Mouse (Mus musculus) T-helper 17 cell (primary cell): Measurements from ENCODE around the gene B4galt3.

Experiments
- in situ Hi-C, 2 experiments: fragments of 300-600 bp; cut with MboI, MseI; formaldehyde crosslinking; loops; 1 replicate in 1 of 2; 2 replicates in 1 of 2; pipeline ENCODE4 v1.15.1; 2025; ENCODE audit warnings: high pct_unique_total_duplicates in 2 of 2

The B4galt3 gene

GRCm38 (mm10) chr1:171262594-171263130 is 7.5 kb upstream of the B4galt3 start:
- in situ Hi-C loops = loop anchor here in 1 of 2 experiments (25.0 kb wide), 1 partner anchor 375 kb away; the partner anchor contains the start of genes Dusp12 and Gm26620

- in situ Hi-C loops = loop anchor here in 1 of 2 experiments (25.0 kb wide), 1 partner anchor 376 kb away; the partner anchor contains the start of genes Dusp12 and Gm26620
Observed at GRCm38 (mm10) chr1:171263185-171263611, 6.9 kb upstream of the B4galt3 start.

- in situ Hi-C loops = loop anchor here in 1 of 2 experiments (25.0 kb wide), 1 partner anchor 377 kb away; the partner anchor contains the start of genes Dusp12 and Gm26620
Observed at GRCm38 (mm10) chr1:171263666-171264461, 6.3 kb upstream of the B4galt3 start.

GRCm38 (mm10) chr1:171265971-171266744 is 4.0 kb upstream of the B4galt3 start:
- in situ Hi-C loops = loop anchor here in 1 of 2 experiments (25.0 kb wide), 1 partner anchor 379 kb away; the partner anchor contains the start of genes Dusp12 and Gm26620

- in situ Hi-C loops = loop anchor here in 1 of 2 experiments (25.0 kb wide), 1 partner anchor 381 kb away; the partner anchor contains the start of genes Dusp12 and Gm26620
Observed at GRCm38 (mm10) chr1:171268341-171268740, 1.8 kb upstream of the B4galt3 start.

- in situ Hi-C loops = loop anchor here in 1 of 2 experiments (25.0 kb wide), 1 partner anchor 383 kb away; the partner anchor contains the start of genes Dusp12 and Gm26620
Observed at GRCm38 (mm10) chr1:171270573-171270900, 409 bp downstream of the B4galt3 start.

- in situ Hi-C loops = loop anchor here in 1 of 2 experiments (25.0 kb wide), 1 partner anchor 384 kb away; the partner anchor contains the start of genes Dusp12 and Gm26620
Observed at GRCm38 (mm10) chr1:171271196-171271595, 1.1 kb downstream of the B4galt3 start.

GRCm38 (mm10) chr1:171271622-171272021 is 1.5 kb downstream of the B4galt3 start:
- in situ Hi-C loops = loop anchor here in 1 of 2 experiments (25.0 kb wide), 1 partner anchor 384 kb away; the partner anchor contains the start of genes Dusp12 and Gm26620

- in situ Hi-C loops = loop anchor here in 1 of 2 experiments (25.0 kb wide), 1 partner anchor 385 kb away; the partner anchor contains the start of genes Dusp12 and Gm26620
Observed at GRCm38 (mm10) chr1:171272086-171272485, 2.0 kb downstream of the B4galt3 start.

- in situ Hi-C loops = loop anchor here in 1 of 2 experiments (25.0 kb wide), 1 partner anchor 387 kb away; the partner anchor contains the start of genes Dusp12 and Gm26620
Observed at GRCm38 (mm10) chr1:171274171-171274570, 4.0 kb downstream of the B4galt3 start.

- in situ Hi-C loops = no loop called here
Observed at GRCm38 (mm10) chr1:171275144-171275734, 5.1 kb downstream of the B4galt3 start.

GRCm38 (mm10) chr1:171276110-171276748 is 6.1 kb downstream of the B4galt3 start:
- in situ Hi-C loops = no loop called here

- in situ Hi-C loops = no loop called here
Observed at GRCm38 (mm10) chr1:171277736-171278135, 7.6 kb downstream of the B4galt3 start.

GRCm38 (mm10) chr1:171278436-171278835 is 8.3 kb downstream of the B4galt3 start:
- in situ Hi-C loops = no loop called here

- in situ Hi-C loops = no loop called here
Observed at GRCm38 (mm10) chr1:171279012-171279705, 9.0 kb downstream of the B4galt3 start.

GRCm38 (mm10) chr1:171279721-171280120 is 9.6 kb downstream of the B4galt3 start:
- in situ Hi-C loops = no loop called here

- in situ Hi-C loops = no loop called here
Observed at GRCm38 (mm10) chr1:171280250-171280915, 10.3 kb downstream of the B4galt3 start.

- in situ Hi-C loops = no loop called here
Observed at GRCm38 (mm10) chr1:171280916-171281527, 10.9 kb downstream of the B4galt3 start, which contains the start of gene Ppox. TSS of gene Ppox (minus strand) at chr1:171281186.

- in situ Hi-C loops = no loop called here
Observed at GRCm38 (mm10) chr1:171281528-171281923, 11.4 kb downstream of the B4galt3 start.
